ENCODE assay signal across 20 mouse cellular contexts in genomic region chr3:121867301-121867700, GRCm38 (mm10). TPM values are rescaled to one million over a fixed set of nuclear protein-coding genes. Genes with fewer than 3 reads are reported as not detected.
DNase-seq lines count a peak whose midpoint lies in the region; ATAC-seq and TF ChIP-seq lines count a peak whose summit lies in the region.
"Had no signal": no experiment of that assay in that cellular context is flagged by ENCODE, and none has a peak within 500 bp of the region (broad histone marks: within the 10 kb centered on the region; RNA-seq: fewer than 3 reads in every experiment).

No protein-coding gene starts in this region.

- no peak for TF ChIP-seq POLR2A in liver, adult 2 months (IDR thresholded peaks at IDR 0.05; ENCODE audit: extremely low read depth, insufficient read depth, low read length)
- no peak for TF ChIP-seq POLR2A in cerebellum, adult 2 months (IDR thresholded peaks at IDR 0.05; ENCODE audit: borderline replicate concordance, insufficient read depth, low read length)

- no peaks in the 10 kb centered on the region for H3K27me3 ChIP-seq in liver, adult 2 months (ENCODE audit: control insufficient read depth, insufficient read depth, low read length)
- H3K27me3 ChIP-seq in intestine, embryonic 16.5 days (replicated peaks; ENCODE audit: control insufficient read depth, insufficient read depth, low read length): no peaks in the 10 kb centered on the region
- H3K27me3 ChIP-seq in liver, postnatal 0 days (ENCODE audit: insufficient read depth, low read length): no peaks in the 10 kb centered on the region
- H3K27me3 ChIP-seq in cerebellum, adult 2 months (ENCODE audit: control insufficient read depth, insufficient read depth, low read length): no peaks in the 10 kb centered on the region
- H3K27me3 ChIP-seq: embryonic facial prominence, embryonic 13.5 days; midbrain, embryonic 13.5 days had no signal

- peak; percentile 83 for ATAC-seq in intestine, embryonic 16.5 days
- peak; percentile 93 for ATAC-seq in liver, postnatal 0 days
- ATAC-seq: hindbrain, embryonic 16.5 days; midbrain, embryonic 13.5 days had no signal

- H3K79me2 ChIP-seq in liver, adult 2 months (ENCODE audit: control insufficient read depth, insufficient read depth, low read length): no peaks in the 10 kb centered on the region

- H3K36me3 ChIP-seq in liver, adult 2 months (ENCODE audit: control insufficient read depth, insufficient read depth, low read length): no peaks in the 10 kb centered on the region
- no peaks in the 10 kb centered on the region for H3K36me3 ChIP-seq in intestine, embryonic 16.5 days (ENCODE audit: control insufficient read depth, insufficient read depth, low read length)
- H3K36me3 ChIP-seq in liver, postnatal 0 days (replicated peaks; ENCODE audit: insufficient read depth, low read length): no peaks in the 10 kb centered on the region
- H3K36me3 ChIP-seq: embryonic facial prominence, embryonic 13.5 days; G1E; heart, embryonic 10.5 days; midbrain, embryonic 13.5 days had no signal

- no peak for TF ChIP-seq CTCF in liver, adult 2 months (IDR thresholded peaks at IDR 0.05; ENCODE audit: low read depth, low read length)
- no peak for TF ChIP-seq CTCF in liver, postnatal 0 days (IDR thresholded peaks at IDR 0.05; ENCODE audit: low read depth)
- no peak for TF ChIP-seq CTCF in cerebellum, adult 2 months (IDR thresholded peaks at IDR 0.05; ENCODE audit: borderline replicate concordance, insufficient read depth, low read depth, low read length)

- H3K9me3 ChIP-seq in intestine, embryonic 16.5 days (ENCODE audit: control insufficient read depth, low read length): no peaks in the 10 kb centered on the region
- no peaks in the 10 kb centered on the region for H3K9me3 ChIP-seq in liver, postnatal 0 days (ENCODE audit: low read length)
- H3K9me3 ChIP-seq: embryonic facial prominence, embryonic 13.5 days; G1E; heart, embryonic 10.5 days; midbrain, embryonic 13.5 days had no signal

- TF ChIP-seq EP300 in liver, postnatal 0 days (IDR thresholded peaks at IDR 0.05; ENCODE audit: low read depth): peak; percentile 89

- DNase-seq in liver, adult 2 months (ENCODE audit: extremely low read depth, low read depth, low spot score): peak; percentile 97
- no peak for DNase-seq in liver
- peak; percentile 65 for DNase-seq in kidney, postnatal 14 days
- peak; percentile 44 for DNase-seq in liver, postnatal 0 days
- no peak for DNase-seq in natural killer cell, adult 2 months (ENCODE audit: low spot score in 2 of 2)
- no peak for DNase-seq in cerebellum, adult 2 months
- no peak for DNase-seq in adrenal gland, postnatal 25 days
- DNase-seq: cerebellum, adult 11 months; gastrocnemius, postnatal 14 days; heart, postnatal 14 days; right cerebral cortex, postnatal 14 days had no signal

- 18% methylated on average over 5 of the region's 5 CpGs for WGBS in liver, adult 2 months
- 38% methylated on average over 5 of the region's 5 CpGs for WGBS in intestine, embryonic 16.5 days
- 51% methylated on average over 5 of the region's 5 CpGs for WGBS in liver, postnatal 0 days (ENCODE audit: insufficient replicate concordance)
- WGBS in cerebellum, adult 2 months: 49% methylated on average over 5 of the region's 5 CpGs

- no peak overlapping the region for H3K9ac ChIP-seq in liver, adult 2 months (ENCODE audit: low read depth, low read length)
- no peak overlapping the region for H3K9ac ChIP-seq in intestine, embryonic 16.5 days (ENCODE audit: low read depth, low read length)
- no peak overlapping the region for H3K9ac ChIP-seq in liver, postnatal 0 days (replicated peaks)
- H3K9ac ChIP-seq: embryonic facial prominence, embryonic 13.5 days; midbrain, embryonic 13.5 days had no signal

- peak overlapping the region; percentile 85 for H3K27ac ChIP-seq in liver, adult 2 months (replicated peaks; ENCODE audit: insufficient read depth, low read depth, low read length)
- no peak overlapping the region for H3K27ac ChIP-seq in intestine, embryonic 16.5 days (ENCODE audit: low read length)
- H3K27ac ChIP-seq in liver, postnatal 0 days (ENCODE audit: low read depth): peak overlapping the region; percentile 71
- H3K27ac ChIP-seq in cerebellum, adult 2 months (ENCODE audit: insufficient read depth, low read length): no peak overlapping the region
- H3K27ac ChIP-seq: embryonic facial prominence, embryonic 13.5 days; heart, embryonic 10.5 days; layer of hippocampus, adult 2 months; macrophage; midbrain, embryonic 13.5 days had no signal

- H3K4me1 ChIP-seq in liver, adult 2 months (ENCODE audit: control insufficient read depth, insufficient read depth, low read length): peaks cover 28% of the 10 kb centered on the region
- peaks cover 5% of the 10 kb centered on the region; the same call in 1 of the 2 replicates for H3K4me1 ChIP-seq in intestine, embryonic 16.5 days (ENCODE audit: control insufficient read depth, insufficient read depth, low read length)
- H3K4me1 ChIP-seq in liver, postnatal 0 days (ENCODE audit: insufficient read depth): peaks cover 15% of the 10 kb centered on the region
- H3K4me1 ChIP-seq in cerebellum, adult 2 months (ENCODE audit: control insufficient read depth, insufficient read depth, low read length): no peaks in the 10 kb centered on the region
- H3K4me1 ChIP-seq: midbrain, embryonic 13.5 days had no signal

- no peak overlapping the region for H3K4me2 ChIP-seq in intestine, embryonic 16.5 days (ENCODE audit: low read depth, low read length)
- no peak overlapping the region for H3K4me2 ChIP-seq in liver, postnatal 0 days (ENCODE audit: low read depth, low read length)
- H3K4me2 ChIP-seq: embryonic facial prominence, embryonic 13.5 days; midbrain, embryonic 13.5 days had no signal

- H3K4me3 ChIP-seq in liver, adult 2 months (ENCODE audit: insufficient read depth, low read depth, low read length): no peak overlapping the region
- H3K4me3 ChIP-seq in intestine, embryonic 16.5 days (ENCODE audit: low read length): no peak overlapping the region
- H3K4me3 ChIP-seq in liver, postnatal 0 days (ENCODE audit: low read depth, low read length): no peak overlapping the region
- H3K4me3 ChIP-seq in cerebellum, adult 2 months (replicated peaks; ENCODE audit: insufficient read depth, low read depth, low read length): no peak overlapping the region
- H3K4me3 ChIP-seq: embryonic facial prominence, embryonic 13.5 days; heart, embryonic 10.5 days; layer of hippocampus, adult 2 months; midbrain, embryonic 13.5 days; myocyte had no signal

RNA-seq across cellular contexts. Expression of gene Abcd3, which starts 52.2 kb away (rescaled TPM):
- total RNA-seq in liver, adult 2 months (2014; rRNA removed): 277 and 397 TPM in 2 replicates
- polyA plus RNA-seq in liver, adult 2 months (2012; rRNA removed): 45.5 and 49.5 TPM in 2 replicates
- polyA plus RNA-seq in intestine, embryonic 16.5 days (2015; fragmentation: Nextera tagmentation; extraction: Ambion mirVana): 63.1 and 66.5 TPM in 2 replicates
- polyA plus RNA-seq in liver, postnatal 0 days (2015; fragmentation: Nextera tagmentation; extraction: Ambion mirVana): 132 and 148 TPM in 2 replicates
- 31.7 and 31.9 TPM in 2 replicates for polyA plus RNA-seq in cerebellum, adult 2 months (2012; rRNA removed)
- total RNA-seq in adrenal gland, postnatal 25 days (2021): 98.6 and 99.7 TPM in 2 replicates

Comparison
In these comparisons a context has a peak if more than half of its experiments do, and no peak if none do; other contexts are left out.
1. DNase-seq: peak in liver, adult 2 months (single experiment), kidney, postnatal 14 days (single experiment) and liver, postnatal 0 days (single experiment); none in liver (single experiment), natural killer cell, adult 2 months (0 of 2), cerebellum, adult 2 months (0 of 2) and adrenal gland, postnatal 25 days (single experiment).
2. H3K27ac ChIP-seq: peak in liver, adult 2 months (single experiment) and liver, postnatal 0 days (single experiment); none in intestine, embryonic 16.5 days (single experiment) and cerebellum, adult 2 months (single experiment).